In genomic region chr14:27695781-27696180, GRCm38 (mm10) we compare ENCODE assay signal across 16 mouse cellular contexts.
DNase-seq lines count a peak whose midpoint lies in the region; ATAC-seq and TF ChIP-seq lines count a peak whose summit lies in the region.
"Had no signal": no experiment of that assay in that cellular context is flagged by ENCODE, and none has a peak within 500 bp of the region (broad histone marks: within the 10 kb centered on the region; RNA-seq: fewer than 3 reads in every experiment).

No protein-coding gene starts in this region.

- TF ChIP-seq POLR2A in cerebellum, adult 2 months (IDR thresholded peaks at IDR 0.05; ENCODE audit: borderline replicate concordance, insufficient read depth, low read length), result no peak

- H3K4me1 ChIP-seq in forebrain, embryonic 15.5 days, result peaks cover 6% of the 10 kb centered on the region; the same call in 1 of the 2 replicates
- H3K4me1 ChIP-seq in forebrain, embryonic 10.5 days, result no peaks in the 10 kb centered on the region
- peaks cover 8% of the 10 kb centered on the region; the same call in 1 of the 2 replicates for H3K4me1 ChIP-seq in cerebellum, adult 2 months (ENCODE audit: control insufficient read depth, insufficient read depth, low read length)
- H3K4me1 ChIP-seq: embryonic facial prominence, embryonic 10.5 days; heart, embryonic 12.5 days; liver, embryonic 15.5 days had no signal

- H3K9ac ChIP-seq in forebrain, embryonic 15.5 days (replicated peaks), result no peak overlapping the region
- H3K9ac ChIP-seq: heart, embryonic 12.5 days; liver, embryonic 15.5 days had no signal

- peak; percentile 55 for ATAC-seq in forebrain, embryonic 15.5 days (replicated peaks)

- H3K27me3 ChIP-seq in forebrain, embryonic 15.5 days, result no peaks in the 10 kb centered on the region
- no peaks in the 10 kb centered on the region for H3K27me3 ChIP-seq in forebrain, embryonic 10.5 days (ENCODE audit: poor library complexity, severe bottlenecking)
- H3K27me3 ChIP-seq in cerebellum, adult 2 months (ENCODE audit: control insufficient read depth, insufficient read depth, low read length), result no peaks in the 10 kb centered on the region; the same call in 1 of the 2 replicates
- H3K27me3 ChIP-seq: heart, embryonic 12.5 days; liver, embryonic 15.5 days had no signal

- DNase-seq in forebrain, embryonic 10.5 days (ENCODE audit: extremely low spot score, low spot score), result no peak
- peak; percentile 28 to 51 for DNase-seq in layer of hippocampus, postnatal 10 days (ENCODE audit: low spot score in 2 of 2)
- no peak for DNase-seq in layer of hippocampus, postnatal 36 days
- DNase-seq in cerebellum, adult 2 months, result peak; percentile 90 to 93
- peak; percentile 24 for DNase-seq in right cerebral cortex, postnatal 14 days
- DNase-seq in neural tube, embryonic 10.5 days (ENCODE audit: extremely low spot score, low spot score), result no peak
- no peak for DNase-seq in kidney, adult 11 months
- DNase-seq: gastrocnemius, postnatal 36 days; kidney, adult 18-20 months; lung, postnatal 14 days; thymus, postnatal 25 days had no signal

- H3K9me3 ChIP-seq in forebrain, embryonic 15.5 days, result no peaks in the 10 kb centered on the region
- no peaks in the 10 kb centered on the region for H3K9me3 ChIP-seq in forebrain, embryonic 10.5 days
- H3K9me3 ChIP-seq: embryonic facial prominence, embryonic 10.5 days; heart, embryonic 12.5 days; liver, embryonic 15.5 days had no signal

- no peak for TF ChIP-seq CTCF in cerebellum, adult 2 months (IDR thresholded peaks at IDR 0.05; ENCODE audit: borderline replicate concordance, insufficient read depth, low read depth, low read length)

- H3K4me2 ChIP-seq in forebrain, embryonic 15.5 days (replicated peaks), result no peak overlapping the region
- H3K4me2 ChIP-seq: heart, embryonic 12.5 days; liver, embryonic 15.5 days; midbrain, embryonic 11.5 days had no signal

- WGBS in forebrain, embryonic 15.5 days, result 64% methylated on average over 7 of the region's 7 CpGs
- 90% methylated on average over 7 of the region's 7 CpGs for WGBS in forebrain, embryonic 10.5 days
- WGBS in cerebellum, adult 2 months, result 11% methylated on average over 7 of the region's 7 CpGs

- H3K36me3 ChIP-seq in forebrain, embryonic 15.5 days, result no peaks in the 10 kb centered on the region
- H3K36me3 ChIP-seq in forebrain, embryonic 10.5 days (replicated peaks), result no peaks in the 10 kb centered on the region
- H3K36me3 ChIP-seq: embryonic facial prominence, embryonic 10.5 days; heart, embryonic 12.5 days; liver, embryonic 15.5 days had no signal

- H3K27ac ChIP-seq in forebrain, embryonic 15.5 days (replicated peaks), result no peak overlapping the region
- no peak overlapping the region for H3K27ac ChIP-seq in forebrain, embryonic 10.5 days
- H3K27ac ChIP-seq in cerebellum, adult 2 months (ENCODE audit: insufficient read depth, low read length), result no peak overlapping the region
- H3K27ac ChIP-seq: embryonic facial prominence, embryonic 10.5 days; liver, embryonic 15.5 days had no signal

- no peak overlapping the region for H3K4me3 ChIP-seq in forebrain, embryonic 15.5 days
- H3K4me3 ChIP-seq in forebrain, embryonic 10.5 days, result no peak overlapping the region
- no peak overlapping the region for H3K4me3 ChIP-seq in cerebellum, adult 2 months (replicated peaks; ENCODE audit: insufficient read depth, low read depth, low read length)
- H3K4me3 ChIP-seq: embryonic facial prominence, embryonic 10.5 days; heart, embryonic 12.5 days; liver, embryonic 15.5 days had no signal

Comparison
In these comparisons a context has a peak if more than half of its experiments do, and no peak if none do; other contexts are left out.
1. DNase-seq: peak in layer of hippocampus, postnatal 10 days (2 of 2), cerebellum, adult 2 months (2 of 2) and right cerebral cortex, postnatal 14 days (single experiment); none in forebrain, embryonic 10.5 days (single experiment), layer of hippocampus, postnatal 36 days (0 of 2), neural tube, embryonic 10.5 days (single experiment) and kidney, adult 11 months (single experiment).